Mouse (Mus musculus) stomach, postnatal 0 days (tissue): Measurements from ENCODE around the gene Gm2007.
"Not testable (repeated sequence)": the region's sequence is repeated elsewhere in the genome, so short reads cannot be mapped to it uniquely, and the experiment has no call there.

Source experiments
- CTCF ChIP-seq: IDR thresholded peaks from 2 replicates; pipeline ENCODE4 v1.5.1; 2016; ENCODE audit warnings: antibody characterized with exemption, low read depth, mild to moderate bottlenecking, moderate library complexity
- EP300 ChIP-seq: optimal IDR thresholded peaks from 2 replicates; pipeline ENCODE3; 2016; ENCODE audit warnings: antibody characterized with exemption

DNA sequence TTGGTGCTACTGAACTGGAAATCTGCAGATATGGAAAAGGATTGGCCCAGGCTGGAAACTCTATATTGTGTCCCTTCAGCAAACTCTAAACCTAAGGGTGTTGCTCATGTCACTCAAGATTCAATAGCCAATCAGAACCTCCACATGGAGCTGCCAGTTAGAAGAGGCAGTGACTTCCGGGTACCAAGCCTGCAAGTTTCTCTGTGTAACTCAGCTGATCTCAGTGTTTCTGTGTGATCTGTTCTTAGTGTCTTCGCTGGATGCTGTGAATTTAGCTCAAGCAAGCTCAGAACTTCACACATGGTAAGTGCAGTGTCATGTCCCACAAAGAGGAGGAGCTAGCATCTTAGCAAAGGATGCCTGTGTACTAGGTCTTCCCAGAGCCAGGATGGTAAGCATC, at the start of gene Gm2007:
- TF ChIP-seq EP300, CTCF: not testable (repeated sequence)
